Mouse (Mus musculus) kidney, adult 11 months (tissue): ENCODE data around the gene Ofd1.

Experiments
- DNase-seq: peaks from one replicate; pipeline ENCODE4 v3.0.0; 2022

The Ofd1 gene

GRCm38 (mm10) chrX:166358955-166359354 lies 81.5 kb downstream of the Ofd1 start:
- no peak for DNase-seq

GRCm38 (mm10) chrX:166356276-166356675 lies 84.2 kb downstream of the Ofd1 start:
- no peak for DNase-seq

GRCm38 (mm10) chrX:166354913-166355312 lies 85.6 kb downstream of the Ofd1 start:
- DNase-seq, result no peak

- no peak for DNase-seq
These were observed 87.1 kb downstream of the Ofd1 start for GRCm38 (mm10) chrX:166353412-166353811.

- DNase-seq, result peak; percentile 44
These were observed 88.7 kb downstream of the Ofd1 start for GRCm38 (mm10) chrX:166351790-166352189.

- DNase-seq, result no peak
These were observed 91.9 kb downstream of the Ofd1 start for GRCm38 (mm10) chrX:166348634-166349033.

- DNase-seq, result no peak
These were observed 92.4 kb downstream of the Ofd1 start for GRCm38 (mm10) chrX:166348086-166348485.

GRCm38 (mm10) chrX:166344228-166345015 lies 96.1 kb downstream of the Ofd1 start:
- no peak for DNase-seq

- DNase-seq, result no peak
These were observed 98.7 kb downstream of the Ofd1 start for GRCm38 (mm10) chrX:166341795-166342194.
